Mouse (Mus musculus) spleen, postnatal 10 days (tissue): ENCODE results near the gene Gatb.
"Not testable (repeated sequence)": the region's sequence is repeated elsewhere in the genome, so short reads cannot be mapped to it uniquely, and the experiment has no call there.

Experiments used
- DNase-seq, 2 experiments: peaks; one replicate each; pipeline ENCODE4 v3.0.0; 2021 to 2022; ENCODE audit warnings: low spot score in 2 of 2

Gene Gatb

GRCm38 (mm10) chr3:85573864-85574830 is at the start of gene Gatb:
Gatb (plus strand) TSS chr3:85574119.
- peak; percentile 88 to 98 for DNase-seq

DNA sequence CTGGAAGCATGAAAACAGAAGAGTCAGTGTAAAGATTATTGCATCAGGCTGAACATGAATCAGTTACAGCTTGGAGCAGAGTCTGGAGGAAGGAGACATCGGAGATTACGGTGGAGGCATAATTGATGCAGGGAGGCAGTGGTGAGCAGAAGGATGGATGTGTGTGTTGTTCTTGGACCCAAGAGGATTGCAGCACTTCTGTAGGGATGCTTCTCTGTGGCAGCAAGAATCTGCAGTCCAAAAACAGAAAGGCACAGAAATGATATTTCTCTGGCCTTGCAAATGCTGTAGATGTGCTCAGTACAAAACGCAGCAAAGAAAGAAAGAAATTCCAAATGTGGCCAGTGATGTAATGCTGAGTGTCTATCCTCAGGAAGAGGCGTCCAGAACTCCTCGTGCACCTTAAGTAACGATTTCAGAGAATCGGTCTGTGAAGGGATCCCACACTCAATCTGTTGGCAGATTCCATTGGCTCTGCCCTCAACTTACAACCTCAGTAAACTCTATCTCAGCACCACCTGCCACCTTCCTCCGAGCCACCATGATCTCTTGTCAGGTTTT is 43.2 kb upstream of the Gatb start:
- no peak for DNase-seq

DNA sequence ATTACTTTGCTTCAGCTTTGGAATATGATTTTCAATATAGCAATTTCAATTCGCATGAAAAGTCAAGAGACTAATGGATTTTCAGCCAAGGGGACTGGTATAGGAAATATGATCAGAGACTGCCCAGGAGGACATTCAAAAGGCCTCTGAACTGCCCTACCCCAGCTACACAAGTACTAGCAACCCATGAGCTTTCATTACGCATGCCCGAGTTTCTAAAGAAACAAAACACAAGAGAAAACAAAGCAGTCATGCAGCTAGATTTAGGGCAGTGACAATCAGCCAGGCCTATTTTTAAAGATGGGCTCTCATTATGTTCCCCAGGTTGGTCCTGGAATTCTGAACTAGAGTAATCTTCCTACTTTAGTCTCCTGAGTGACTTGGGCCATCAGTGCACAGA is 41.5 kb upstream of the Gatb start:
- DNase-seq: no peak

- no peak for DNase-seq
Observed at GRCm38 (mm10) chr3:85535042-85535441, 38.9 kb upstream of the Gatb start.

DNA sequence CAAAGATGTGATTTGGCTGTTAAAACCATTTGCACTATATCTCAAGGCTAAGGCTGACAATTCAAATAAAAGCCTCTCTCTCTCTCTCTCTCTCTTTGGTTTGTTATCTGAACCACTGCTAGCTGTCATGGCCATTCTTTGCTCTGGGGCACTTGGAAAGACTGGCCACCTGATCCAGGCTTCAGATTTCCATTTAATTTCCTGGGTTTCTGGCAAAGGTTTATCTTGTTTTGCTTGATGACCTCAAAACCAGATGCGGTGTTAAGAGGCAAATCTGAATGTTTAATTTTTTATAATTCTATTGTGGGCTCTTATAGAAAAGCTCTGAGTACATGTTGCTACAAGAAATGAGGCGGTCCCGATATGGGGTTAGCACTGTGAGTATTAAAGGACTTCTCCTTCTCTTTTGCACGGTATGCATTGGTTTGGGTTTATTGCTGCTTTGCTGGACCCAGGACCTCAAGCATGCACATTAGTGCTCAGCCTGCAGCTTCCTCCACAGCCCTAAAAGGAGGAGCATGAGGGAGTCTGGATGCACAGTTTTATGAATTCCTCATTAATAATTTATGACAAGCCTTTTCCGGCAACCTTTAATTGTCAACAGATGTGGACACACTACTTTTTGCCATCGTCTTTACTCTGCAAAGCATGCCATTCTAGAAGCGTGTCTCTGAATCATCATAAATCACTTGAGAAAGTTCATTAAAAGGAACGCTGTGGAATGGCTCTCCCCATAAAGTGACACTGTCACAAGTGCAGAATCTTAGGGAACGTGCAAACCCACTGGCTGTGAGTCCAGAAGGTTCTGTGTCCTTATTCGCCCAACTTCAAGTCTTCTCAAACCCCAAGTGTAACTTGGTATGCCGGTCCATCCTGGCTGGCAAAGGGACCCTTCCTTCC is 38.0 kb upstream of the Gatb start:
- no peak for DNase-seq

DNA sequence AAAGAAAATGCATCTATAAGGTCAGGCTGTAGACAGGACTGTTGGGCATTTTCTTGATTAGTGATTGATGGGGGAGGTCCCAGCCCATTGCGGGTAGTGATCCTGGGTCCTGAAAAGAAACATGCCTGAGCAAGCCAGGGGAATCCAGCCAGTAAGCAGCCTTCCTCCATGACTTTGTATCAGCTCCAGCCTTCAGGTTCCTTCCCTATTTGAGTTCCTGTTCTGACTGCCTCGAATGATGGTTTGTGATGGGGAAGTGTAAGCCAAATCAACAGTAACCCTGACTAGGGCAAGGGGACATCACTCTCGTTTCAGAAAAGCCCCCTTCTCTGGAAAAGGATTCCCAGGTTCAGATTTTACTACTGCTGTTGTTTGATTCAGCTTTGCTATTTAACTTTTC is 31.2 kb upstream of the Gatb start:
- DNase-seq: no peak

DNA sequence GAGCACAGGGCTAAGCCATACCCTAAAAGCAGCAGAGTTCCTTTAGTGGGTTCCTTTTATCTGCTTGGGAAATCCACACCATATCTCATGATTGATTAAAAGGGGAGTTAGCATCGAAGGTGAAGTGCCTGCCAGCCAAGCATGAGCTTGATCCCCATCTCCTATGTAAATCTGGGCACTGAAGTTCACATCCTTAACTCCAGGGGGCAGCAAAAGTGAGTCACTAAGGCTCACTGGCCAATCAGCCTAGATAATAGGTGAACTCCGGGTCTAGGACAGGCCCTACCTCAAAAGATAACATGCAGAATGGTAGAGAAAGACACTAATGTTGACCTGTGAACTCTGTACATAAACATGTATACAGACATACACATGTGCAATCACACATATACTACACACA is 30.3 kb upstream of the Gatb start:
- DNase-seq: no peak

GRCm38 (mm10) chr3:85550312-85550711 is 23.6 kb upstream of the Gatb start:
- no peak for DNase-seq

- no peak for DNase-seq
Observed at GRCm38 (mm10) chr3:85551352-85551751, 22.6 kb upstream of the Gatb start.

- no peak for DNase-seq
Observed at GRCm38 (mm10) chr3:85553731-85554277, 20.1 kb upstream of the Gatb start.

- DNase-seq: no peak
Observed at GRCm38 (mm10) chr3:85564603-85565002, 9.3 kb upstream of the Gatb start.

- DNase-seq: peak in 1 of 2 experiments; percentile 23
Observed at GRCm38 (mm10) chr3:85571276-85571675, 2.6 kb upstream of the Gatb start.

- not testable (repeated sequence) for DNase-seq
Observed at GRCm38 (mm10) chr3:85572502-85572901, 1.4 kb upstream of the Gatb start.

GRCm38 (mm10) chr3:85573216-85573863 is 579 bp upstream of the Gatb start:
- no peak for DNase-seq

DNA sequence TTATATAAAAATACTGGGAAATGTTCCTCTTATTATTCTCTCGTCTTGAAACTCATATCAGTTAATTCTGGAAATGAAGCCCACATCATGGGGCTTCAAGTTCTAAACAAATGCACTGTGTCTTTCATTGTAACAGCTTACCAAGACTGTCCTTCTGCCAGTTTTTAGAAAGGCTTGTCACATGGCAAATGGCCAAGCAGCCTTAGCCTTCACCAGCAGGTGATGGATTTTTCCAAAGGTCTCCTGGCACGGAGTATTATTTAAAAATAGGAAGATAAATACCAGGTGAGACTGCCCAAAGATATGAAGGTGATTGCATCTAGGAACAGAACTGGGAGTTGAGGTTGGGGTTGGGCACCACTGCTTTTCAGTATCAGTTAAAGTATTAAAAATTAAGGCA is 8.8 kb downstream of the Gatb start:
- no peak for DNase-seq

DNA sequence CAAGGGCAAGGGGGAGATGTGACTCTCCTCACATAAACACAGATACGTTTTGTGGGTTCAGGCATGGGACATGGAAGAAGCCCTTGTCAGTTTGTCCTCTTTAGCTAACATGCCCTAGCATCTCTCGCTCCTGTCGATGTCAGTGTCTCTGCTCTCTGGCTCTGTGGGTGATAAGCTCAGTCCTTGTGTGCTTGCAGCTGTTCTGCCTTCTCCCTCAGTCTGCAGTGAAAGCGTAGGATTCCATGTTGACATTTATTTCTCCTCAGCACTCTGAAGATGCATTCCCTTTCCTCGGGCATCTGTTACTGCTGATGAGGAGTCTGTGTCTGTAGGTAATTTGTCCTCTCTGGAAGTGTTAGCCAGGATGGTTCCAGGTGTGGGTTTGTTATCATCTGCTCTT is 9.3 kb downstream of the Gatb start:
- no peak for DNase-seq

DNA sequence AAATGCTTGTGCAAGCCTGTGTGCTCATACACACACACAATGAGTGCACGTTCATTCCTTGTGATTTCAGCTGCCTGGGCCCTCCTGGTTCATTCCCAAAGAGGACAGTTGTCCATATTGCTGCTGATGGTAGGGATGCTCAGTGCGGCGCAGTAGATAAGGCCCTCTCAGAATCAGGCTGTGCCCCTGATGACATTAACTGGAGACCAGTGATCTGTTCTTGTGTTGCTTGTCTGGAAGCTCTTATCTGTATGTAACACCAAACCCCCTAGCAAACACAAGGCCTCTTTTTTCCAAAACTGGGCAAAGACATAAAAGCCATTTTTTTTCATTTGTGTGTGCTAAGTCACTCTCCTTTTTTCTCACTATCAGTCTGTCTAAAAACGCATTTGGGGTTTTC is 11.0 kb downstream of the Gatb start:
- no peak for DNase-seq

DNA sequence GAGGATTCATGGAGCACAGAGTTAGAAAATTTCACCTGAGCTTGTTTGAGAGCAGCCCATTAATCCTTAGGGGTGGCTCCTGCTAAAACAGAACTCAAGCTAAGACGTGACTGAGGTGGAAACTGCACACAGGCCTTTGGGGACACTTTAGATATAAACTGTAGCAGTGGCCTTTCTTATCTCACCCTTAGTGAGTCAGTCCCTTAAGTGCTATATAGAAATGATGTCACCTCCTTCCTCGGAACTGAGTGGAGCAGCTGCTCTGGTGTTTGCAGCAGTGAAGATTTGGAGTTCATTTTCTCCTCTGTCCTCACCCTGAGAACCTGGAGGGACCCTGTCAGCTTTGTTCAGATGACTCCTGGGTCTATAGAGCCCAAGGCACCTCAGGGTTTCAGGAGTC is 14.8 kb downstream of the Gatb start:
- DNase-seq: no peak

- no peak for DNase-seq
Observed at GRCm38 (mm10) chr3:85590090-85590754, 16.3 kb downstream of the Gatb start.

DNA sequence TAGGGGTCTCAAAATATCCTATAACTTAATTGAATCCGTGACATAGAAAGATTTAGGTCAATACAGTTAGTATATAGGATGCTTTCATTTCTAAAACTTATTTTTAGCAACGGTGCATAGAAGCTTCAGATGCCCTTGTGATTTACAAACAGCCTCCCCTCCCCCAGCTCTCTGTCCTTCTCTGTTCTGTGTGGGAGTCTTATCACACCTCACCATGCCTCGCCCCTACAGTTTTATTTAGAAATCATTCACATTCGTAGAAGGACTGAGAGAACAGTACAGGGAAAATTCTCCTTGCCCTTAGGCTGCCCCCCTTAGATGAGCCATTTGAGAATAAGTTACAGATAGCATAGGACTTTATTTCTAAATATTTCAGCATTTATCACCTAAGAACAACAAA is 18.1 kb downstream of the Gatb start:
- DNase-seq: no peak
